Mouse (Mus musculus): Measurements from ENCODE around the gene Kctd11. TPM values are rescaled to one million over a fixed set of nuclear protein-coding genes. Genes with fewer than 3 reads are reported as not detected.
"Not testable (repeated sequence)": the region's sequence is repeated elsewhere in the genome, so short reads cannot be mapped to it uniquely, and the experiment has no call there.

The Kctd11 gene
- polyA plus RNA-seq, 1 experiment from 2014 or later = 3.9 TPM

DNA sequence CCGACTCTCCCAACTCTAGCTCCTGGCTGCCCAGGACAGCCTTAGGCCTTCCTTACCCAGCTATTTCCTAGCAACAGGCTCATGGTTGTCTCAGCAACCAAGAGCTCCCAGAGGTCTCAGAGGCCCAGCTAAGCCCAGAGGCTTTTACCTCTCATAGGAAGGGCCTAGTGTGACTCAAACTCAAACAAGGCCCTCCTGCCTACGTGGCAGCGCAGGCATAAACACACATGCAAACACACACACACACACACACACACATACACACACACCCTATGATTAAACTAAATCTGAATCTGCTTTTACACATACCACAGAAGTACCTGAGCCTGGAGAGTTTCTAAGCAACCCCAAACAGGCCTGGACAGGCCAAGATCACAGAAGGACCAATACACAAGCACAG, 2.8 kb downstream of the Kctd11 start:
- Histone ChIP-seq H3K27ac (replicated peaks) (no peak overlapping the region), H3K36me3 (no peaks in the 10 kb centered on the region), H3K9ac (0 out of 2 replicates have a peak overlapping the region, but pooled peaks have one; percentile 2), H3K27me3 (replicated peaks) (no peaks in the 10 kb centered on the region), H3K4me2 (peak overlapping the region; percentile 91), H3K4me3 (no peak overlapping the region), H3K9me3 (no peaks in the 10 kb centered on the region), H3K4me1 (peaks cover 53% of the 10 kb centered on the region)
- ATAC-seq (ENCODE audit: extremely low read depth, insufficient number of reproducible peaks, low FRiP score, low TSS enrichment) = no peak
- WGBS = 84% methylated on average over 3 of the region's 3 CpGs

DNA sequence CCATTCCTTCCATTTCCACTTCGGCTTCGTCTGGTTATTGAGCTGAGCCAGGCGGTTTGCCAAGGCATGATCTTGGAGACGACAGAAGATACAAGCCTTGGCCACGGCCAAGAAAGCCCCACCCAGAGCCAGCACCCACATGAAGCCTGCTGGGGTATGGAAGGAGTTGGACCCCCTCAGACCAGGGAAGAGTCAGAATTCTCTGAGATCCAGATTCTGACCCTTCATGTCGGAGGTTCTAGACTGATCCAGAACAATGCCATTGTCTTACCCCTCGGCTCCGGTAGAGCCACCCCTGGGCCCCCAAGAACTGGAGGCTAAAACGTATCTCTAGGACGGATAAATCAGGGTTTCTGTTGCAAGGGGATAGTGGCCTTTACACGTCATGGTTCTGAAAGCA, 3.3 kb downstream of the Kctd11 start, which contains the start of gene Tmem95:
Gene Tmem95, minus strand, starts transcription at position 141 of the 400 bp plus-strand sequence.
- Histone ChIP-seq H3K9me3 (no peaks in the 10 kb centered on the region), H3K27me3 (replicated peaks) (no peaks in the 10 kb centered on the region), H3K4me1 (peaks cover 53% of the 10 kb centered on the region), H3K36me3 (no peaks in the 10 kb centered on the region), H3K4me2 (peak within 1 kb of the TSS; percentile 91), H3K4me3 (peak within 1 kb of the TSS; percentile 32), H3K27ac (replicated peaks) (no peak within 1 kb of the TSS), H3K9ac (peak within 1 kb of the TSS; percentile 68)
- WGBS = 80% methylated on average over 11 of the region's 11 CpGs
- no peak for ATAC-seq (ENCODE audit: extremely low read depth, insufficient number of reproducible peaks, low FRiP score, low TSS enrichment)

DNA sequence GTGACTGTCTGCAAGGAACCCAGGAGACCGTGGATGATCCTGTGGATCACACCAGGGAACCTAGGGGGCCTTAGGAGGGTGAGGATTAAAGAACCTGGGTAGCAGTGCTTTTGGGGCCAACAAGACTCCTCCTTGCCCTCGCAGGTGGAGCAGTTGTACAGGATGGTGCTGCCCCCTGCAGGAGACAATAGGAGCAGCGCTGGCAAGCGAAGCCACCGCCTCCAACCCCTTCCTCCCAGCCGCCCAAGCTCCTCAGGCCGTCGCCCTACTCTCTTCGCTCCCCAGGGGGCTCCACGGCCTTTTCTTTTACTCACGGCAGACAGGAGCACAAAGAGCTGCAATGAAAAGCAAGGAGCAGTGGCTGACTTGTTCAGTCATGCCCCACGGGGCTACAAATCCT, 4.3 kb downstream of the Kctd11 start:
- Histone ChIP-seq H3K4me3 (peak overlapping the region; percentile 32), H3K27me3 (replicated peaks) (no peaks in the 10 kb centered on the region), H3K9me3 (no peaks in the 10 kb centered on the region), H3K4me2 (peak overlapping the region; percentile 60), H3K4me1 (peaks cover 48% of the 10 kb centered on the region), H3K27ac (replicated peaks) (peak overlapping the region; percentile 74), H3K9ac (peak overlapping the region; percentile 68), H3K36me3 (no peaks in the 10 kb centered on the region)
- 3% methylated on average over 12 of the region's 12 CpGs for WGBS
- ATAC-seq (ENCODE audit: extremely low read depth, insufficient number of reproducible peaks, low FRiP score, low TSS enrichment) = no peak

DNA sequence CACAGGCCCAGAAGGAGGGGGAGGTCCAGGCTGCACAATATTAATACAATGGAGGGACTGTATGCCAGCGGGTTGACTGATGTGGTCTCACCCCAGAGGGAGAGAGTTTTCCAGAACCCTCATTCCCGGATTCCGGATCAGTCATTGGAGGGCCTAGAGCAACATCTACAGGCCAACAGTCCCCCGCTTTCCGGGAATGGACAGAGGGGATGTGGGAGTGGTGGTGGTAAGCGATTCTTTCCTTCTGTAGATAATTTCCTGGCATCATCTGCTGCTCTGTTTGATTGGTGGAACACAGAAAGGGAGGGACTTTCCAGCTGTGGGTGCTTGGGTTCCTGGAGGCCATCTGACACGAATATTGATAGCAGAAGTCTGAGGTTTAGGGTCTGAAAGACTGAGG, 5.0 kb downstream of the Kctd11 start:
- ATAC-seq (ENCODE audit: extremely low read depth, insufficient number of reproducible peaks, low FRiP score, low TSS enrichment) = no peak

GRCm38 (mm10) chr11:69872451-69872850, 8.8 kb downstream of the Kctd11 start:
- H3K4me1 ChIP-seq = peaks cover 18% of the 10 kb centered on the region
- H3K27me3 ChIP-seq (replicated peaks) = no peaks in the 10 kb centered on the region
- no peak overlapping the region for H3K4me3 ChIP-seq
- no peak for ATAC-seq (ENCODE audit: extremely low read depth, insufficient number of reproducible peaks, low FRiP score, low TSS enrichment)
- H3K27ac ChIP-seq (replicated peaks) = no peak overlapping the region
- no peaks in the 10 kb centered on the region for H3K36me3 ChIP-seq
- H3K9ac ChIP-seq = no peak overlapping the region
- no peak overlapping the region for H3K4me2 ChIP-seq
- no peaks in the 10 kb centered on the region for H3K9me3 ChIP-seq
- WGBS = 68% methylated on average over 4 of the region's 4 CpGs

More for the DNA sequence above, 5.0 kb downstream of the Kctd11 start:
- peaks cover 41% of the 10 kb centered on the region for H3K4me1 ChIP-seq
- H3K4me2 ChIP-seq = no peak overlapping the region
- H3K9me3 ChIP-seq = no peaks in the 10 kb centered on the region
- peak overlapping the region; percentile 48; the same call in 1 of the 2 replicates for H3K9ac ChIP-seq
- WGBS = 40% methylated on average over 7 of the region's 7 CpGs
- no peaks in the 10 kb centered on the region for H3K27me3 ChIP-seq (replicated peaks)
- H3K36me3 ChIP-seq = no peaks in the 10 kb centered on the region
- H3K27ac ChIP-seq (replicated peaks) = peak overlapping the region; percentile 74
- H3K4me3 ChIP-seq = no peak overlapping the region

GRCm38 (mm10) chr11:69871822-69872221, 9.4 kb downstream of the Kctd11 start:
- no peaks in the 10 kb centered on the region for H3K9me3 ChIP-seq
- H3K4me2 ChIP-seq = no peak overlapping the region
- H3K27me3 ChIP-seq (replicated peaks) = no peaks in the 10 kb centered on the region
- 80% methylated on average over 7 of the region's 7 CpGs for WGBS
- peaks cover 17% of the 10 kb centered on the region for H3K4me1 ChIP-seq
- ATAC-seq (ENCODE audit: extremely low read depth, insufficient number of reproducible peaks, low FRiP score, low TSS enrichment) = no peak
- no peak overlapping the region for H3K4me3 ChIP-seq
- no peaks in the 10 kb centered on the region for H3K36me3 ChIP-seq
- no peak overlapping the region for H3K9ac ChIP-seq
- no peak overlapping the region for H3K27ac ChIP-seq (replicated peaks)

DNA sequence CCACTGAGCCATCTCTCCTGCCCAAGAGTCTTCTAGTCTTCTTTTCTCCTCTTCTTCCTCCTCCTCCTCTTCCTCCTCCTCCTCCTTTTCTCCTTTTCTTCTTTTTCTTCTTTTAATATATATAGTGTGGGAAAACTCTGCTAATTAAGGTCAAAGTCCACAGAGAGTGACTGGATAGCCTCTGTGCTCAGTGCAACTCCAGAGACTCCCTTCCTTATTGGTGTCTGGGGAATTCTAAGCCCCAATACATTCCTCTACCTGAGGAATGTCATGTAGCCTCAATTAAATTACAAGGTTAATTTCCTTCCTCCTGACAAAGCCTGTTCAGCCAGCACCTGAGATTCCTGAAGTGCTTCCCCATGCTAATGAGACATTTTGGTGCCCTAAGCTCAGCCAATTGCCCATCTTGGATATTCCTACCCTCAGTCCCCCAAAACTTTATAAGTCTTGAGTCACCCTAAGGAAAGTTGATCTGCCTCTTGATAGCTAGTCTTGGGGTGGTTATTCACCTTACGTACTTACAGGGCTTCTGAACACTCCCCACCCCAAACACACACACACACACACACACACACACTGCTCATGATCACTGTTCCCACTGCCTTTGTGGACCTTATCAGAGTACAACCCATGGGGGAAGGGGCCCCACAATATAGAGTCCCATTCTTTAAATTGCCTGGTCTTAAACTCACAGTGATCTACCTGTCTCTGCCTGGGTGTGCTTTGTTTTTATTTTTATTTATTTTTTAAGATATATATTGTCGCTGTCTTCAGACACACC, 10.7 kb downstream of the Kctd11 start:
- no peak for ATAC-seq (ENCODE audit: extremely low read depth, insufficient number of reproducible peaks, low FRiP score, low TSS enrichment)
- H3K9me3 ChIP-seq = no peaks in the 10 kb centered on the region
- H3K4me3 ChIP-seq = no peak overlapping the region
- no peak overlapping the region for H3K4me2 ChIP-seq
- H3K27ac ChIP-seq (replicated peaks) = no peak overlapping the region
- no peaks in the 10 kb centered on the region for H3K36me3 ChIP-seq
- no peaks in the 10 kb centered on the region for H3K27me3 ChIP-seq (replicated peaks)
- 78% methylated on average over 2 of the region's 2 CpGs for WGBS
- H3K4me1 ChIP-seq = peaks cover 5% of the 10 kb centered on the region; the same call in 1 of the 2 replicates
- no peak overlapping the region for H3K9ac ChIP-seq

DNA sequence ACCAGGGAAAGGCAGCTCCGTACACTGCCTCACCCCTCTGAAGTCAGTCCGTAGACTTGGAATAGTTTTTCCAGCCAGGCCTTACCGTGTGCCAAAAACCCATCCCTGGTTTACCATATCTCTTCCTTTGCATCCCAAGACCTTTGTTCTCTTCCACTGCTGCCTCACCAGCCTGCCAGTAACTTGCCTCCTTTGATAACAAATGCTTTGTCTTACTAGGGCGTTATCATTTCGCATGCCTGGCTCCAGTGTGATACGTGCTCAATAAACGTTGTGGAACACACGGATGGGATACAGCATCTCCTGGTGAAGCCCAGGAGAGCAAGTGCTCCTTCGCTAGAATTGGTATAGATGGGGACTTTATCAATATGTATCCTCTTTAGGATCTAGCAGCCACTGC, 13.9 kb downstream of the Kctd11 start:
- no peak overlapping the region for H3K9ac ChIP-seq
- H3K27ac ChIP-seq (replicated peaks) = no peak overlapping the region
- no peak overlapping the region for H3K4me2 ChIP-seq
- H3K36me3 ChIP-seq = no peaks in the 10 kb centered on the region
- no peaks in the 10 kb centered on the region for H3K27me3 ChIP-seq (replicated peaks)
- H3K9me3 ChIP-seq = no peaks in the 10 kb centered on the region
- ATAC-seq (ENCODE audit: extremely low read depth, insufficient number of reproducible peaks, low FRiP score, low TSS enrichment) = no peak
- H3K4me3 ChIP-seq = no peak overlapping the region
- peaks cover 14% of the 10 kb centered on the region for H3K4me1 ChIP-seq
- WGBS = 36% methylated on average over 9 of the region's 9 CpGs

GRCm38 (mm10) chr11:69865561-69865960, 15.6 kb downstream of the Kctd11 start:
- H3K4me2 ChIP-seq = no peak overlapping the region
- peaks cover 14% of the 10 kb centered on the region for H3K4me1 ChIP-seq
- no peaks in the 10 kb centered on the region for H3K27me3 ChIP-seq (replicated peaks)
- H3K9ac ChIP-seq = no peak overlapping the region
- 88% methylated on average over 9 of the region's 9 CpGs for WGBS
- no peaks in the 10 kb centered on the region for H3K9me3 ChIP-seq
- no peak overlapping the region for H3K4me3 ChIP-seq
- H3K36me3 ChIP-seq = no peaks in the 10 kb centered on the region
- no peak for ATAC-seq (ENCODE audit: extremely low read depth, insufficient number of reproducible peaks, low FRiP score, low TSS enrichment)
- H3K27ac ChIP-seq (replicated peaks) = no peak overlapping the region

- WGBS = 54% methylated on average over 8 of the region's 8 CpGs
- no peak for ATAC-seq (ENCODE audit: extremely low read depth, insufficient number of reproducible peaks, low FRiP score, low TSS enrichment)
- peaks cover 14% of the 10 kb centered on the region for H3K4me1 ChIP-seq
- H3K27ac ChIP-seq (replicated peaks) = peak overlapping the region; percentile 65
- H3K4me3 ChIP-seq = no peak overlapping the region
- H3K27me3 ChIP-seq (replicated peaks) = peaks cover 8% of the 10 kb centered on the region
- H3K36me3 ChIP-seq = no peaks in the 10 kb centered on the region
- no peak overlapping the region for H3K4me2 ChIP-seq
- no peaks in the 10 kb centered on the region for H3K9me3 ChIP-seq
- H3K9ac ChIP-seq = no peak overlapping the region
Measured at GRCm38 (mm10) chr11:69864138-69864860, 16.9 kb downstream of the Kctd11 start.

- H3K9ac ChIP-seq; H3K4me2 ChIP-seq; H3K4me3 ChIP-seq; H3K9me3 ChIP-seq; ATAC-seq (ENCODE audit: extremely low read depth, insufficient number of reproducible peaks, low FRiP score, low TSS enrichment); H3K36me3 ChIP-seq: not testable (repeated sequence)
- 54% methylated on average over 3 of the region's 3 CpGs for WGBS
- Histone ChIP-seq H3K4me1 (peaks cover 14% of the 10 kb centered on the region), H3K27me3 (replicated peaks) (peaks cover 14% of the 10 kb centered on the region), H3K27ac (replicated peaks) (peak overlapping the region; percentile 65)
Measured at GRCm38 (mm10) chr11:69863729-69864128, 17.5 kb downstream of the Kctd11 start.

All from heart, embryonic 13.5 days (tissue).